Mouse (Mus musculus) hindbrain, embryonic 16.5 days (tissue): ENCODE results near the gene Atxn7. TPM values are rescaled to one million over a fixed set of nuclear protein-coding genes. Genes with fewer than 3 reads are reported as not detected.
"Not testable (repeated sequence)": the region's sequence is repeated elsewhere in the genome, so short reads cannot be mapped to it uniquely, and the experiment has no call there.

ENCODE experiments used
- ATAC-seq: fragments of 200-750 bp; cut with Nextera tagmentation; 2 replicates; pipeline ENCODE4 v1.8.0; 2017; ENCODE audit warnings: moderate TSS enrichment, moderate library complexity
- H3K27ac ChIP-seq: fragments of 300-500 bp; sonication (generic); 2 replicates; pipeline ENCODE4 v1.5.1; 2014; ENCODE audit warnings: low read depth, mild to moderate bottlenecking, control low read depth, low read length, moderate library complexity
- H3K27me3 ChIP-seq: fragments of 300-500 bp; sonication (generic); replicated peaks from 2 replicates; pipeline ENCODE4 v1.6.1; 2014; ENCODE audit warnings: low read length; ENCODE audit not compliant: control insufficient read depth, insufficient read depth
- H3K36me3 ChIP-seq: fragments of 300-500 bp; sonication (generic); 2 replicates; pipeline ENCODE4 v1.6.1; 2014; ENCODE audit warnings: mild to moderate bottlenecking, low read length, moderate library complexity, mixed read lengths; ENCODE audit not compliant: control insufficient read depth, insufficient read depth
- H3K4me1 ChIP-seq: fragments of 300-500 bp; sonication (generic); 2 replicates; pipeline ENCODE4 v1.6.1; 2014; ENCODE audit warnings: low read depth, low read length; ENCODE audit not compliant: control insufficient read depth, insufficient read depth
- H3K4me2 ChIP-seq: fragments of 300-500 bp; sonication (generic); 2 replicates; pipeline ENCODE4 v1.6.1; 2014; ENCODE audit warnings: mild to moderate bottlenecking, low read length, control low read depth, moderate library complexity
- H3K4me3 ChIP-seq: fragments of 300-500 bp; sonication (generic); 2 replicates; pipeline ENCODE4 v1.5.1; 2014; ENCODE audit warnings: mild to moderate bottlenecking, low read length, control low read depth, moderate library complexity
- H3K9ac ChIP-seq: fragments of 300-500 bp; sonication (generic); 2 replicates; pipeline ENCODE4 v1.6.1; 2014; ENCODE audit warnings: low read depth, mild to moderate bottlenecking, control low read depth, low read length, moderate library complexity
- H3K9me3 ChIP-seq: fragments of 300-500 bp; sonication (generic); 2 replicates; pipeline ENCODE4 v1.6.1; 2014; ENCODE audit warnings: mild to moderate bottlenecking, low read length, moderate library complexity; ENCODE audit not compliant: control insufficient read depth
- WGBS: fragments of 180-500 bp; shearing (Covaris S2); extraction: QIAGEN DNeasy Blood & Tissue Kit; methylation state at CpG from one replicate; pipeline ENCODE4 v1.1.7; 2014; 5-methylcytosine and 5-hydroxymethylcytosine counted together
- polyA plus RNA-seq: library from polyadenylated mRNA; unstranded; fragments of >200 nt; fragmentation: Nextera tagmentation; extraction: Ambion mirVana; gene quantifications from 2 replicates; pipeline ENCODE4 v1.2.1, GENCODE M21; 2015

Atxn7 gene
- polyA plus RNA-seq, 1 experiment from 2014 or later = 3.1 TPM

DNA sequence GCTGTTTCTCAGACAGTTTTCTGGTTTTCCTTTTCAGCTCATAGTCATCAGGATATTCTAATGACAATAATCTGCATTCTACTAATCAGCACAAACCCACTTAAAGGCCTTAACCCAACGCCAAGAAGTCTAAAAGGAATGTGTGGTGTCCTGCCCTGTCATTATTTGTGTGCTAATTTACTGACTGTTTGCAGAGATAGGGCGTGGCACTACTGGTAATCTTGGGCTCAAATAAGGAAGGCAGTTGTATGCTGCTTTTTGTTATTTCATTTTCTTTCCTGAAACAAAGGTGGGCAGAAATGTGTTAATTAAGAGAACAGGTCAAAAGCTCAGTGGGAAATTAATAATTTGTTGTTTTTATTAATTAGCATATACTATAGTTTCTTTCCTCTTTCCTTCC, 75.1 kb downstream of the Atxn7 start:
- H3K9ac ChIP-seq = no peak overlapping the region
- no peaks in the 10 kb centered on the region for H3K4me1 ChIP-seq
- no peak overlapping the region for H3K4me2 ChIP-seq
- no peak overlapping the region for H3K4me3 ChIP-seq
- H3K9me3 ChIP-seq = no peaks in the 10 kb centered on the region
- 71% methylated on average over 2 of the region's 2 CpGs for WGBS
- H3K27me3 ChIP-seq = no peaks in the 10 kb centered on the region
- H3K36me3 ChIP-seq = no peaks in the 10 kb centered on the region
- no peak for ATAC-seq
- H3K27ac ChIP-seq = no peak overlapping the region

DNA sequence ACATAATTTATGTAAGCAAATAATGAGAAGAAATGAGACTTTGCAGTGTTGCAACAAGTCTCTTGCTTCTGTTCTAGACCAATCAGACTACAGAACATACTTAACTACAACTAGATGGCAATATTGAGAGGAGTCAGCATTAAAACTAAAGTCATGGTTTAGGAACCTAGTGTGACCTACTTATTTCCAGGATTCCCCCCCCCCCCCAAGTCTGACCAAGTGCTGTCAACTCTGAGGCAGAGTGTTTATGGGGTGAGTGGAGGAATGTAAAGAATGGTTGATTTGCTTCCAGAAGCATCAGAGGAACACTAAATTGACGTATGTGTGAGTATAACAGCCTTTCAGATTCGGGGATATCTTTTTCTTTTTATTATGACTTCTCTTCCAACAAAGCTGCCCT, 77.0 kb downstream of the Atxn7 start:
- Histone ChIP-seq H3K27me3 (no peaks in the 10 kb centered on the region), H3K36me3 (no peaks in the 10 kb centered on the region), H3K4me3 (no peak overlapping the region), H3K9ac (no peak overlapping the region), H3K27ac (no peak overlapping the region), H3K4me2 (no peak overlapping the region), H3K9me3 (no peaks in the 10 kb centered on the region), H3K4me1 (no peaks in the 10 kb centered on the region)
- ATAC-seq = no peak
- WGBS = 83% methylated on average over 2 of the region's 2 CpGs

DNA sequence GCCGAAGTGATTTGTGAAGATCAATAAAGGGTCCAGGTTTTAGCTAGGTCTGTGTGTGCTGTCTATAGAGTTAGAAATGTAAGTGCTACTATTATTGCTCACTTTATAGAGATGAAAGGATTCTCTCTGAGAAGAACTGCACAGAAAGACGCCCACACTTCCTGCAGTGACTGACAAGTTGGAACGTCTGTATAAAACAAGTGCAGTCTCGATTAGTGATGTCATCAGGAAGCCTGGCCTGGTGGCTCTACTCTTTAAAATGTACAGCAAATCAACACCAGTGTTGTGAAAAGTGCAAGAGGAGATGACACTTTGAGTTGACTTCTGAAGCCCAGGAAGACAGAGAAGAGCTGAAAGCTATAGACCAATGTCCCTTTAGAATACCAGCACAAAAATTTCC, 81.1 kb downstream of the Atxn7 start:
- no peak overlapping the region for H3K27ac ChIP-seq
- H3K36me3 ChIP-seq = peaks cover 5% of the 10 kb centered on the region; the same call in 1 of the 2 replicates
- H3K9ac ChIP-seq = no peak overlapping the region
- no peak for ATAC-seq
- 80% methylated on average over 4 of the region's 4 CpGs for WGBS
- H3K9me3 ChIP-seq = no peaks in the 10 kb centered on the region
- H3K4me3 ChIP-seq = no peak overlapping the region
- H3K27me3 ChIP-seq = no peaks in the 10 kb centered on the region
- H3K4me2 ChIP-seq = no peak overlapping the region
- H3K4me1 ChIP-seq = no peaks in the 10 kb centered on the region

DNA sequence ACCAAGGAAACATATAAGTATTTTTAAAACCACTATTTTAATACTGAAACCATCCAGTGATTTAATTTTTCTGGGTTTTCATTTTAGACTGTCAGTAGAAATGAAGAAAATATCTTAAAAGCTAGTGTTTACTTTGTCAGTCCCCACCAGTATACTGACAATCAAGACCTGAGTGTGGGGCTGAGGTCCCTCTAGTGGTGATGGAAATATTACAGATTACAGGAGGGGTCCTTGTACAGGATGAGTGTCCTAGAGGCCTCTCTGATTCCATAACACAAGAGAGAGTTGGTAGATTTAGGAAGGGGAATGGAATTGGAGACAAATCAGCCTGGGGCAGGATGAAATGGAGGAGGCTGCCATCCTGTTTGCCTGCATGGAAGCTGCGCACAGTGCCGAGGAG, 93.1 kb downstream of the Atxn7 start:
- no peak overlapping the region for H3K4me3 ChIP-seq
- no peak overlapping the region for H3K9ac ChIP-seq
- no peak overlapping the region for H3K4me2 ChIP-seq
- no peak overlapping the region for H3K27ac ChIP-seq
- no peaks in the 10 kb centered on the region for H3K4me1 ChIP-seq
- H3K9me3 ChIP-seq = no peaks in the 10 kb centered on the region
- H3K27me3 ChIP-seq = no peaks in the 10 kb centered on the region
- WGBS = 97% methylated on average over 2 of the region's 2 CpGs
- peak; percentile 83; the same call in 1 of the 2 replicates for ATAC-seq
- H3K36me3 ChIP-seq = peaks cover 2% of the 10 kb centered on the region; the same call in 1 of the 2 replicates

DNA sequence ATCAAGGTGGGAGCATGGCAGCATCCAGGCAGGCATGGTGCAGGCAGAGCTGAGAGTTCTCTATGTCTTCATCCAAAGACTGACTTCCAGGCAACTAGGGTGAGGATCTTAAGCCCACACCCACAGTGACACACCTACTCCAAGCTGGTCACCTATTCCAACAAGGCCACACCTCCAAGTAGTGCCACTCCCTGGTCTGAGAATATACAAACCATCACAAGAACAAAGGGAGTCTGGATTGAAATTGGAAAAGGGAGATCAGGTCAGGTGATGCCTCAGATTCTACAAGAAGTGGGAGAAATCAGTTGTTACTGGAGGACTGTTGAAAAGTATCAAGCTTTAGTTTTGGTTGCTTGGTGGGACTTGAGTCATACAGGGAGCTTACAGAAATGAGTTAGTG, 98.4 kb downstream of the Atxn7 start:
- not testable (repeated sequence) for H3K4me1 ChIP-seq, H3K36me3 ChIP-seq, H3K27ac ChIP-seq, H3K4me2 ChIP-seq, H3K9ac ChIP-seq, H3K27me3 ChIP-seq, H3K4me3 ChIP-seq, H3K9me3 ChIP-seq, ATAC-seq

DNA sequence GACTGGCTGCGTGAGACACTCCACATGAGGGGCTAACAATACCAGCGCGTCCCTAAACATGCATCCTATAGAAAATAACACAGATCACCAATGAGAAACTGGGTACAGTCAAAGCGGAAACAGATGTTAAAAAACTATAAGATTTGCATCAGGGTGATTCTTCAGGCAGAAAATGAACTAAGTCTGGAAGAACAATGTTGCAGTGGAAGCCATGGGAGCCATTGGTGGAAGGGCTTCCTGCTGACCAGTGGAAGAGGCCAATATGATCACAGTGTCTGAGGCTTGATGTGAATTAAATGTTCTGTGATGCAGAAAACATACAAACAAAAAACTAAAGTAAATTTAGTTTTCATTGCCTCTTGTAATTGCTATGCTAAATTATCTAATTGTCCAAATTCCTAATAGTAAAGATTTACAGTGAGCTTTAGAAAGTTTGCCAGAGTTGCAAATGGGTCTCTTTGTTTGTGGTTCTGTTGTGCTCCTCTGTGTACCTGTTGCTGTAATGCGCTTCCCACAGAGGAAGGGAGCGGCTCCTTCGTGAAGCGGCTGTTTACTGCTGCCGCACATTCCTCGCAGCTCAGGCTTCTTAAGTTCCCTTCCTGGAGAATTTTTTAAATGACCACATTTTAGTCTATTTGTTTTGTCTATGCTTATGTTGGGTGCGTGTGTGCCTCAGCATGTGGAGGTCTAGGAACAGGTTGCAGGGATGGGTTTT, 101.4 kb downstream of the Atxn7 start:
- Histone ChIP-seq H3K4me3 (no peak overlapping the region), H3K9ac (no peak overlapping the region), H3K27me3 (no peaks in the 10 kb centered on the region), H3K9me3 (no peaks in the 10 kb centered on the region), H3K27ac (no peak overlapping the region), H3K4me1 (peaks cover 6% of the 10 kb centered on the region), H3K36me3 (0 out of 2 replicates have a peak, but pooled peaks cover 2% of the 10 kb centered on the region), H3K4me2 (no peak overlapping the region)
- ATAC-seq = no peak
- WGBS = 75% methylated on average over 11 of the region's 11 CpGs

DNA sequence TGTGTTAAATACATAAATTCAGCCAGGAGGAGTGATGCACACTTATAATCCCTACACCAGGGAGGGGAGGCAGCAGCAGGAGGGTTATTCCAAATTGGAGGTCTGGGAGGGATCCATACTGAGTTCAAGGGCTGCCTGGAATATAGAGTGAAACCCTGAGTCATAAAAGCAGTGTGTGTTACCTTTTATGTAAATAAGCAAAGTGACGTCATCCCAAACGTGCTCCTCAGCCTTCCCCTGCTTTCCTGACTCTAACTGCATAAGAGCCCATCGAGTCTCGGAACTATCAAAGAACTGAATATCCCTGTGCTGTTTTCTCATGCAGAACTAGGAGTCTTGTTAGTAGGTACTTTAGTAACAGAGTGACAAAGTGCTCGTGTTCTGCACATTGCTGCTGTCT, 102.1 kb downstream of the Atxn7 start:
- no peaks in the 10 kb centered on the region for H3K27me3 ChIP-seq
- no peak overlapping the region for H3K4me3 ChIP-seq
- H3K4me2 ChIP-seq = no peak overlapping the region
- H3K27ac ChIP-seq = no peak overlapping the region
- peaks cover 10% of the 10 kb centered on the region for H3K4me1 ChIP-seq
- no peak for ATAC-seq
- no peaks in the 10 kb centered on the region for H3K9me3 ChIP-seq
- no peak overlapping the region for H3K9ac ChIP-seq
- WGBS = 65% methylated on average over 5 of the region's 5 CpGs
- H3K36me3 ChIP-seq = 0 out of 2 replicates have a peak, but pooled peaks cover 2% of the 10 kb centered on the region

DNA sequence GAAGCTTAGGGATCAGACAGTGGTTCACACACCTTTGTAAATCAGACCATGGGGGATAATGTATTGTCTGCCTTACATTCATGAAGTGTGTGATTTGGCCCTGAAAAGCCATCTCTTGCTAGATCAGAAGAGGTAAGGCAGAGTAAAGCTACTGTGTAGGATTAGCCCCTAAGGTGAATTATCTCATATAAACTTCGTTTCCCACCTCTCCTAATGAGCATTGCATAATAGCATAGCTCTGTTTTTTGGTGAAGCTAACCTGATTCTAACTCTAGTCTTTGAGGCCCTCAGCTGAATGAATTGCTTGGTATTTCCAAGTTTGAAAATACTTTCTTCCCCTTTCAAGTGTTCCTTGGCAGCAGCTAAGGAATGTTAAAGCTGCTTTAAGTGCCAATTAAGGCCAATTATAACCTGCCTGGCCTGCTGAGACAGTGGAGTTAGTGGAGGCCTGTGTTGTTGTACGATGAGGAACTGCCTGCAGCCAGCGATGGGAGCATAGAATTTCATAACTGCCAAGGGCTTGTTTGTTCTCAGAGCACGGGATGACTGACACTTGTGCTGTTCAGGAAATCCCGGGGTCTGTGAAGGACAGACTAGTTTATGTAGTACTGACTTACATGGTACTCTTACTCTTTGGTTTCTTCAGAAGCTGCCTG, 103.4 kb downstream of the Atxn7 start:
- 0 out of 2 replicates have a peak overlapping the region, but pooled peaks have one; percentile 10 for H3K27ac ChIP-seq
- whole genome bisulfite sequencing = 27% methylated on average over 5 of the region's 5 CpGs
- no peaks in the 10 kb centered on the region for H3K27me3 ChIP-seq
- no peaks in the 10 kb centered on the region for H3K36me3 ChIP-seq
- no peak overlapping the region for H3K4me3 ChIP-seq
- peaks cover 10% of the 10 kb centered on the region for H3K4me1 ChIP-seq
- ATAC-seq = 0 out of 2 replicates have a peak, but pooled peaks have one; percentile 11
- H3K4me2 ChIP-seq = no peak overlapping the region
- H3K9me3 ChIP-seq = no peaks in the 10 kb centered on the region
- H3K9ac ChIP-seq = no peak overlapping the region

DNA sequence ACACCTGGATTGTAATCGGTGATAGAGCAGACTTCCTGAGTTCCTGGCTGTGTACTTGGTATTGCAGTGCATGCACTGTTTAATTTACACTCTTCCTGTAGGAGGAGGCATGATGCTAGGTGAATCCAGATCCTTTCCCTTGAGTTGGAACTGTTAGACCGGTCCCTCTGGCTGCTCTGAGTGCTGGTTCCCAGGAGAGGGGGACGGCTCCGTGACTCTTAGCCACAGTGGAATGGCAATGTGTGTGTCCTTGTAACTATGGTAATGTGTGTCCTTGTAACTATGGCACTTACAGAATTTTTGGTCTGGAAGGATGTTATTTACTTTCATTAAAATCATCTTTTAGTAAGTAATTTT, 103.9 kb downstream of the Atxn7 start:
- H3K27ac ChIP-seq = 0 out of 2 replicates have a peak overlapping the region, but pooled peaks have one; percentile 10
- peak; percentile 28; the same call in 1 of the 2 replicates for ATAC-seq

More for the DNA sequence above, 103.9 kb downstream of the Atxn7 start:
- WGBS = 25% methylated on average over 4 of the region's 4 CpGs
- H3K9ac ChIP-seq = no peak overlapping the region
- H3K4me3 ChIP-seq = no peak overlapping the region
- no peaks in the 10 kb centered on the region for H3K27me3 ChIP-seq
- no peaks in the 10 kb centered on the region for H3K36me3 ChIP-seq
- peaks cover 13% of the 10 kb centered on the region for H3K4me1 ChIP-seq
- H3K4me2 ChIP-seq = no peak overlapping the region
- H3K9me3 ChIP-seq = no peaks in the 10 kb centered on the region
